Comparison of ENCODE assay signal across 8 mouse cellular contexts in genomic region chr13:44673337-44673966, GRCm38 (mm10). TPM values are rescaled to one million over a fixed set of nuclear protein-coding genes. Genes with fewer than 3 reads are reported as not detected.
DNase-seq lines count a peak whose midpoint lies in the region; ATAC-seq lines count a peak whose summit lies in the region.

No protein-coding gene starts in this region.

- peak; percentile 71 for ATAC-seq in intestine, embryonic 16.5 days
- peak; percentile 43 for ATAC-seq in megakaryocyte progenitor cell, adult 5-6 weeks (replicated peaks; ENCODE audit: poor library complexity)

- peaks cover 6% of the 10 kb centered on the region for H3K9me3 ChIP-seq in intestine, embryonic 16.5 days (ENCODE audit: control insufficient read depth, low read length)

- peak; percentile 19 to 39 for DNase-seq in left cerebral cortex, adult 18-20 months (ENCODE audit: low spot score in 2 of 2)
- no peak for DNase-seq in left cerebral cortex, postnatal 36 days (ENCODE audit: low spot score in 2 of 2)
- peak; percentile 58 for DNase-seq in MN1 (ENCODE audit: low spot score)
- DNase-seq in cerebellum, postnatal 36 days: peak; percentile 87 to 93
- DNase-seq in adrenal gland, adult (ENCODE audit: inconsistent age in 2 of 2, low spot score in 1 of 2): no peak
- DNase-seq in adrenal gland, postnatal 36 days: no peak

- 8% methylated on average over 20 of the region's 20 CpGs for WGBS in intestine, embryonic 16.5 days

- 0 out of 2 replicates have a peak overlapping the region, but pooled peaks have one; percentile 3 for H3K9ac ChIP-seq in intestine, embryonic 16.5 days (ENCODE audit: low read depth, low read length)

- no peak overlapping the region for H3K27ac ChIP-seq in intestine, embryonic 16.5 days (ENCODE audit: low read length)

- H3K4me1 ChIP-seq in intestine, embryonic 16.5 days (ENCODE audit: control insufficient read depth, insufficient read depth, low read length): peaks cover 7% of the 10 kb centered on the region; the same call in 1 of the 2 replicates

- H3K4me3 ChIP-seq in intestine, embryonic 16.5 days (ENCODE audit: low read length): peak overlapping the region; percentile 22

- H3K27me3 ChIP-seq in intestine, embryonic 16.5 days (replicated peaks; ENCODE audit: control insufficient read depth, insufficient read depth, low read length): no peaks in the 10 kb centered on the region

- no peaks in the 10 kb centered on the region for H3K36me3 ChIP-seq in intestine, embryonic 16.5 days (ENCODE audit: control insufficient read depth, insufficient read depth, low read length)

- H3K4me2 ChIP-seq in intestine, embryonic 16.5 days (ENCODE audit: low read depth, low read length): peak overlapping the region; percentile 39

- intact Hi-C loops in left cerebral cortex, postnatal 36 days (cut with DNase I): no loop called here

RNA-seq across cellular contexts. Expression of gene Jarid2, which starts 55.8 kb away (rescaled TPM):
- 10 to 100 TPM; 29.0 to 33.6 TPM for total RNA-seq in left cerebral cortex, adult 18-20 months (2021)
- total RNA-seq in left cerebral cortex, postnatal 36 days (2021): 10 to 100 TPM; 32.3 to 40.7 TPM
- polyA plus RNA-seq in intestine, embryonic 16.5 days (2015; fragmentation: Nextera tagmentation; extraction: Ambion mirVana): 19.2 and 22.0 TPM in 2 replicates
- 31.8 and 40.3 TPM in 2 replicates for total RNA-seq in megakaryocyte progenitor cell, adult 5-6 weeks (2015)
- total RNA-seq in megakaryocyte progenitor cell, adult 5-6 weeks (2017): 32.5 and 50.2 TPM in 2 replicates
- total RNA-seq in adrenal gland, postnatal 36 days (2021): 10 to 100 TPM; 35.8 to 40.6 TPM

Comparison
In these comparisons a context has a peak if more than half of its experiments do, and no peak if none do; other contexts are left out.
1. DNase-seq: peak in left cerebral cortex, adult 18-20 months (2 of 2), MN1 (single experiment) and cerebellum, postnatal 36 days (2 of 2); none in left cerebral cortex, postnatal 36 days (0 of 2), adrenal gland, adult (0 of 2) and adrenal gland, postnatal 36 days (0 of 2).